Mouse (Mus musculus) erythroblast, embryonic 14.5 days (primary cell): Measurements from ENCODE around the gene Arid3b. TPM values are rescaled to one million over a fixed set of nuclear protein-coding genes. Genes with fewer than 3 reads are reported as not detected.

Source experiments
- H3K27me3 ChIP-seq: 2 replicates; pipeline ENCODE4 v1.6.1; 2012; ENCODE audit warnings: inconsistent platforms; ENCODE audit not compliant: control insufficient read depth
- H3K36me3 ChIP-seq: 2 replicates; pipeline ENCODE4 v1.6.1; 2012; ENCODE audit warnings: mild to moderate bottlenecking, inconsistent platforms; ENCODE audit not compliant: control insufficient read depth
- H3K4me1 ChIP-seq: 2 replicates; pipeline ENCODE4 v1.6.1; 2012; ENCODE audit warnings: inconsistent platforms; ENCODE audit not compliant: control insufficient read depth
- H3K4me3 ChIP-seq: replicated peaks from 2 replicates; pipeline ENCODE3; 2012; ENCODE audit warnings: moderate library complexity, mild to moderate bottlenecking, inconsistent platforms
- H3K9me3 ChIP-seq: 2 replicates; pipeline ENCODE4 v1.6.1; 2012; ENCODE audit warnings: low read length, inconsistent platforms, mixed read lengths; ENCODE audit not compliant: control insufficient read depth
- GATA1 ChIP-seq: IDR thresholded peaks from 2 replicates; pipeline ENCODE4 v1.6.1; 2012; ENCODE audit warnings: low read length, inconsistent platforms, mixed read lengths
- TAL1 ChIP-seq: IDR thresholded peaks from 3 replicates; pipeline ENCODE4 v1.6.1; 2012; ENCODE audit warnings: low read length, inconsistent platforms, mixed read lengths
- polyA plus RNA-seq: library from polyadenylated mRNA; stranded (reverse); fragments of >175 nt; gene quantifications from 2 replicates; pipeline ENCODE4 v1.2.3, GENCODE M21; 2012

Arid3b gene
- polyA plus RNA-seq, 1 experiment: 1.8 TPM

- H3K9me3 ChIP-seq: no peaks in the 10 kb centered on the region
- H3K36me3 ChIP-seq: peaks cover 99% of the 10 kb centered on the region
- H3K4me1 ChIP-seq: peaks cover 2% of the 10 kb centered on the region; the same call in 1 of the 2 replicates
- TF ChIP-seq TAL1 (no peak), GATA1 (no peak)
- no peak overlapping the region for H3K4me3 ChIP-seq
- no peaks in the 10 kb centered on the region for H3K27me3 ChIP-seq
Observed at GRCm38 (mm10) chr9:57744462-57745091, 92.0 kb downstream of the Arid3b start.

Other genes starting within 250 kb of the Arid3b start
- gene Ulk3, start 247.3 kb downstream of the Arid3b start, polyA plus RNA-seq: 0.10 and 0.17 TPM in 2 replicates
- not detected in 2 replicates for gene Cplx3, start 230.5 kb downstream of the Arid3b start, polyA plus RNA-seq
- gene Lman1l, start 216.0 kb downstream of the Arid3b start, polyA plus RNA-seq: not detected in 2 replicates
- 6.1 TPM in 2 replicates for gene Csk, start 183.2 kb downstream of the Arid3b start, polyA plus RNA-seq
- gene Cyp1a2, start 153.1 kb downstream of the Arid3b start, polyA plus RNA-seq: not detected in 2 replicates
- not detected in 2 replicates for gene Cyp1a1, start 148.9 kb downstream of the Arid3b start, polyA plus RNA-seq
- gene Edc3, start 128.3 kb downstream of the Arid3b start, polyA plus RNA-seq: 0.40 and 0.69 TPM in 2 replicates
- 38.9 and 44.4 TPM in 2 replicates for gene Clk3, start 70.9 kb downstream of the Arid3b start, polyA plus RNA-seq
- gene Ubl7, start 74.2 kb upstream of the Arid3b start, polyA plus RNA-seq: 22.3 and 24.0 TPM in 2 replicates
- 0.03 and 0.04 TPM in 2 replicates for gene Sema7a, start 103.3 kb upstream of the Arid3b start, polyA plus RNA-seq
- gene Cyp11a1, start 169.6 kb upstream of the Arid3b start, polyA plus RNA-seq: 0.04 and 0.09 TPM in 2 replicates
- gene Stra6, start 227.0 kb upstream of the Arid3b start, polyA plus RNA-seq: not detected in 2 replicates